Mouse (Mus musculus) myocyte (in vitro differentiated cells): Measurements from ENCODE around the gene Agap1. TPM values are rescaled to one million over a fixed set of nuclear protein-coding genes. Genes with fewer than 3 reads are reported as not detected.

Source experiments
- H3K27me3 ChIP-seq: one replicate; pipeline ENCODE4 v1.6.1; 2011; ENCODE audit not compliant: control insufficient read depth, insufficient read depth, insufficient read length
- H3K36me3 ChIP-seq: one replicate; pipeline ENCODE4 v1.6.1; 2011; ENCODE audit not compliant: control insufficient read depth, insufficient read depth
- H3K4me2 ChIP-seq: one replicate; pipeline ENCODE4 v1.6.1; 2011; ENCODE audit warnings: low read depth, control low read depth
- H3K4me3 ChIP-seq: one replicate; pipeline ENCODE4 v1.5.1; 2011; ENCODE audit warnings: mild to moderate bottlenecking, control low read depth, moderate library complexity
- H3K79me2 ChIP-seq: one replicate; pipeline ENCODE4 v1.6.1; 2011; ENCODE audit not compliant: control insufficient read depth, insufficient read depth
- H3ac ChIP-seq: one replicate; pipeline ENCODE4 v1.6.1; 2011; ENCODE audit not compliant: control insufficient read depth, insufficient read length
- CEBPB ChIP-seq: IDR thresholded peaks from 2 replicates; pipeline ENCODE4 v1.6.1; 2011; ENCODE audit warnings: mild to moderate bottlenecking, moderate library complexity; ENCODE audit not compliant: poor library complexity, insufficient read depth, severe bottlenecking
- E2F4 ChIP-seq: IDR thresholded peaks from one replicate; pipeline ENCODE4 v1.6.1; 2011; ENCODE audit warnings: mild to moderate bottlenecking, control low read depth, moderate library complexity; ENCODE audit not compliant: insufficient read depth
- MAX ChIP-seq: IDR thresholded peaks from one replicate; pipeline ENCODE4 v1.6.1; 2011; ENCODE audit warnings: low read depth, mild to moderate bottlenecking, control low read depth
- MYOD1 ChIP-seq, 3 experiments: IDR thresholded peaks; one replicate each; pipeline ENCODE4 v1.6.1; 2011; ENCODE audit warnings: control low read depth in 2 of 3, low read depth in 2 of 3, mild to moderate bottlenecking in 2 of 3, moderate library complexity in 1 of 3; ENCODE audit not compliant: insufficient read length in 2 of 3, control insufficient read depth in 1 of 3
- MYOG ChIP-seq, 3 experiments: IDR thresholded peaks; one replicate each; pipeline ENCODE4 v1.6.1; 2011; ENCODE audit warnings: control low read depth in 2 of 3, low read depth in 2 of 3, mild to moderate bottlenecking in 2 of 3; ENCODE audit not compliant: insufficient read length in 2 of 3, control insufficient read depth in 1 of 3, insufficient read depth in 1 of 3
- POLR2A ChIP-seq: IDR thresholded peaks from one replicate; pipeline ENCODE4 v1.6.1; 2011; ENCODE audit warnings: low read depth, mild to moderate bottlenecking, control low read depth, moderate library complexity; ENCODE audit not compliant: insufficient read length
- POLR2AphosphoS2 ChIP-seq: IDR thresholded peaks from one replicate; pipeline ENCODE4 v1.6.1; 2011; ENCODE audit warnings: low read depth, control low read depth; ENCODE audit not compliant: insufficient read length
- REST ChIP-seq: IDR thresholded peaks from one replicate; pipeline ENCODE4 v1.6.1; 2011; ENCODE audit warnings: mild to moderate bottlenecking, control low read depth, moderate library complexity; ENCODE audit not compliant: insufficient read depth, insufficient read length
- SRF ChIP-seq: IDR thresholded peaks from one replicate; pipeline ENCODE4 v1.6.1; 2011; ENCODE audit warnings: low read depth; ENCODE audit not compliant: control insufficient read depth, insufficient read length
- TCF12 ChIP-seq: IDR thresholded peaks from one replicate; pipeline ENCODE4 v1.6.1; 2011; ENCODE audit warnings: mild to moderate bottlenecking, control low read depth; ENCODE audit not compliant: poor library complexity, insufficient read depth, severe bottlenecking
- TCF3 ChIP-seq: IDR thresholded peaks from one replicate; pipeline ENCODE4 v1.6.1; 2011; ENCODE audit warnings: low read depth, control low read depth; ENCODE audit not compliant: insufficient read length
- USF1 ChIP-seq: IDR thresholded peaks from one replicate; pipeline ENCODE4 v1.6.1; 2011; ENCODE audit warnings: low read depth, mild to moderate bottlenecking, control low read depth, moderate library complexity
- polyA plus RNA-seq: library from polyadenylated mRNA; unstranded; fragments of >200 nt; fragmentation: generic; extraction: Trizol; gene quantifications from one replicate; pipeline ENCODE4 v1.2.1, GENCODE M21; 2012; ENCODE audit warnings: missing spikeins

Gene Agap1
- polyA plus RNA-seq, 1 experiment = 48.9 TPM

DNA sequence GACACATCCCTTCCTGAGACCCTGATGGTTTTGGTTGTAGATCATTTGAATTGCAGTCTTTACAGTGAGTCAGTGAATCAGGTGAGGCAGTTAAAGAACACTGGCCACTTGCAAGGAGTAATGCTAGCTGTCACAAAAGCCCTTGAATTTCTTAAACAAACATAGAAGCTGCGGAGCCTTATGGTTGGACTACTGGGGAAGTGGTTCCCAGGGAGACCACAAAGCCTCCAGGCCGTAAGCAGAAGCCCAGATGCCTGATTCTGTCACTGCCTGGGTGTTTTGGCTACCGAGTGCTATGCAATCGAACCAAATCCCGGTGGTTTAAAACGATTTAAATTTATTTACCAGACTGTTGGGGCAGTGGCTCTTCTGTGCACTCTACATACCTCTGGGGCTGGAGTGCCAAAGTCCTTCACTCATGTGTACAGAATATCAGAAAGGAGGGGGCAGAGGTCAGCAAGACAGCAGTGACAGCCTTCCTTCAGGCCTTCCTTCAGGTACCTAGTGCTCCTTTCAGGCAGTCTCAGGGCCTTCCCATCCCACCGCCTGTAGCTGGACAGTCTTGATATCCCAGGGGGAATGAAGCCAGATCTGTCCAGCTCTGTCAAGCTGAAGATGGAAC lies 264.3 kb downstream of the Agap1 start:
- H3ac ChIP-seq = no peak overlapping the region
- peaks cover 5% of the 10 kb centered on the region for H3K36me3 ChIP-seq
- no peaks in the 10 kb centered on the region for H3K27me3 ChIP-seq
- H3K4me2 ChIP-seq = no peak overlapping the region
- H3K4me3 ChIP-seq = no peak overlapping the region
- no peaks in the 10 kb centered on the region for H3K79me2 ChIP-seq
- no peak for TF ChIP-seq E2F4
- no peak for TF ChIP-seq POLR2AphosphoS2
- no peak for TF ChIP-seq MYOG (IDR thresholded peaks at IDR 0.05; ENCODE audit: control insufficient read depth in 1 of 3, insufficient read depth in 1 of 3, insufficient read length in 2 of 3, low read depth in 2 of 3)
- no peak for TF ChIP-seq SRF
- TF ChIP-seq CEBPB = no peak
- TF ChIP-seq MYOD1 (IDR thresholded peaks at IDR 0.05; ENCODE audit: control insufficient read depth in 1 of 3, insufficient read length in 2 of 3, low read depth in 2 of 3) = no peak
- no peak for TF ChIP-seq MAX
- no peak for TF ChIP-seq USF1

- H3K79me2 ChIP-seq = no peaks in the 10 kb centered on the region
- peaks cover 18% of the 10 kb centered on the region for H3K36me3 ChIP-seq
- H3ac ChIP-seq = no peak overlapping the region
- no peak overlapping the region for H3K4me3 ChIP-seq
- no peaks in the 10 kb centered on the region for H3K27me3 ChIP-seq
- TF ChIP-seq E2F4 (no peak), MYOD1 (IDR thresholded peaks at IDR 0.05; ENCODE audit: control insufficient read depth in 1 of 3, insufficient read length in 2 of 3, low read depth in 2 of 3) (no peak), POLR2AphosphoS2 (no peak), SRF (no peak), USF1 (no peak), REST (no peak), POLR2A (no peak), CEBPB (no peak), MYOG (IDR thresholded peaks at IDR 0.05; ENCODE audit: control insufficient read depth in 1 of 3, insufficient read depth in 1 of 3, insufficient read length in 2 of 3, low read depth in 2 of 3) (no peak), TCF3 (no peak), TCF12 (no peak), MAX (no peak)
- no peak overlapping the region for H3K4me2 ChIP-seq
Observed at GRCm38 (mm10) chr1:89724141-89724540, 269.5 kb downstream of the Agap1 start.

- Histone ChIP-seq H3K79me2 (no peaks in the 10 kb centered on the region), H3K36me3 (peaks cover 20% of the 10 kb centered on the region), H3K4me2 (no peak overlapping the region), H3K4me3 (no peak overlapping the region), H3ac (no peak overlapping the region), H3K27me3 (no peaks in the 10 kb centered on the region)
- TF ChIP-seq REST (no peak), TCF3 (no peak), CEBPB (no peak), TCF12 (no peak), POLR2A (no peak), MYOG (IDR thresholded peaks at IDR 0.05; ENCODE audit: control insufficient read depth in 1 of 3, insufficient read depth in 1 of 3, insufficient read length in 2 of 3, low read depth in 2 of 3) (no peak), SRF (no peak), MYOD1 (IDR thresholded peaks at IDR 0.05; ENCODE audit: control insufficient read depth in 1 of 3, insufficient read length in 2 of 3, low read depth in 2 of 3) (no peak), E2F4 (no peak), MAX (no peak), USF1 (no peak), POLR2AphosphoS2 (no peak)
Observed at GRCm38 (mm10) chr1:89724555-89724954, 269.9 kb downstream of the Agap1 start.

DNA sequence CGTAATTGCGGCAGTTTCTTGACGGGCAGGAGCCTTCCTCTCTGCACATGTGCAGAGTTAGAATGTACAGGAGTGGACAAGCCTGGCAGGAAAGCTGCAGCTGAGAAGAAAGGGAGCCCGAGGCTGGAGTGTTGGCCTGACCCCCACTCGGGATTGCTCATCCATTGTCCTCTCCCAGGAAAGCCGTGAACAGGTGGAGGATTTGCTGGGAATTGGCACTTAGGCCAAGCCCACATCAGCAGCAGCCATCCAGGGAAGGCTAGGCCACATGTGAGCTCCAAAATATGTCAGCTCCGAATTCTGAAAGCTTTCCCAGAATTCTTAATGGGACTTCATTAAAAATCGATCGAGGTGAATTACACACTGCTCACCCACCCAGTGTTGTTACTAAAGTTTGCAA lies 270.4 kb downstream of the Agap1 start:
- H3ac ChIP-seq = no peak overlapping the region

GRCm38 (mm10) chr1:89728481-89728880 lies 273.9 kb downstream of the Agap1 start:
- no peak overlapping the region for H3ac ChIP-seq
- TF ChIP-seq POLR2A = no peak
- TF ChIP-seq MAX = no peak
- TF ChIP-seq CEBPB = no peak
- TF ChIP-seq TCF3 = no peak
- no peak for TF ChIP-seq SRF
- TF ChIP-seq E2F4 = no peak
- TF ChIP-seq MYOG (IDR thresholded peaks at IDR 0.05; ENCODE audit: control insufficient read depth in 1 of 3, insufficient read depth in 1 of 3, insufficient read length in 2 of 3, low read depth in 2 of 3) = no peak
- no peak for TF ChIP-seq USF1
- no peak for TF ChIP-seq TCF12
- no peak for TF ChIP-seq MYOD1 (IDR thresholded peaks at IDR 0.05; ENCODE audit: control insufficient read depth in 1 of 3, insufficient read length in 2 of 3, low read depth in 2 of 3)
- no peak for TF ChIP-seq POLR2AphosphoS2
- TF ChIP-seq REST = no peak
- peaks cover 23% of the 10 kb centered on the region for H3K36me3 ChIP-seq
- H3K27me3 ChIP-seq = no peaks in the 10 kb centered on the region
- H3K79me2 ChIP-seq = no peaks in the 10 kb centered on the region
- no peak overlapping the region for H3K4me3 ChIP-seq
- H3K4me2 ChIP-seq = no peak overlapping the region

More for the DNA sequence above, 270.4 kb downstream of the Agap1 start:
- Histone ChIP-seq H3K27me3 (no peaks in the 10 kb centered on the region), H3K4me2 (no peak overlapping the region), H3K79me2 (no peaks in the 10 kb centered on the region), H3K36me3 (peaks cover 23% of the 10 kb centered on the region), H3K4me3 (no peak overlapping the region)
- TF ChIP-seq USF1 (no peak), POLR2A (no peak), TCF12 (no peak), MYOG (IDR thresholded peaks at IDR 0.05; ENCODE audit: control insufficient read depth in 1 of 3, insufficient read depth in 1 of 3, insufficient read length in 2 of 3, low read depth in 2 of 3) (peak in 1 of 3 experiments; percentile 57), TCF3 (no peak), MAX (no peak), SRF (no peak), E2F4 (no peak), CEBPB (no peak), REST (no peak), MYOD1 (IDR thresholded peaks at IDR 0.05; ENCODE audit: control insufficient read depth in 1 of 3, insufficient read length in 2 of 3, low read depth in 2 of 3) (peak in 2 of 3 experiments; percentile 52 to 74), POLR2AphosphoS2 (no peak)
